Mouse (Mus musculus): ENCODE data around the gene Nek1.

DNA sequence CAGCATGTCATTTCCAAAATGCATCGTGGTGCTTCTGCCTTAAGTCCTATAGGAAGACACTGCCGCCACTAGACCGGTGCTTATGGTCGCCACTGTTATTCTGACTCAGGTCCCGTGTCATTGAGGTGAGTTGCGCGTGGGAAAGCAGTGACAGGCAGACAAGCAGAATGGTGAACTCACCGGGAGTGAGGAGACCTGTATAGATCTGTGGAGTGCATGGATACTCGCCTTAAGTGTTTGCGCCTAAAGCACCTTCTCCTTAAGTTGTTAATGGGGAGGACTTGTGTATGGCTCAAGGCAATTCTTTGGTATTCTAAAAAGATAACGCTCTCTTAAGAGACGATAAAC is 618 bp downstream of the Nek1 start:
- TF ChIP-seq CTCF (IDR thresholded peaks at IDR 0.05 in 2 of 3, conservative IDR thresholded peaks at IDR 0.05 in 1 of 3; ENCODE audit: control insufficient read depth in 1 of 3, insufficient read depth in 1 of 3, low read depth in 2 of 3, low read length in 3 of 3, poor library complexity in 1 of 3, severe bottlenecking in 1 of 3) = no peak
- no peak for TF ChIP-seq GABPA (IDR thresholded peaks at IDR 0.05; ENCODE audit: low read depth, low read length)
- no peak for TF ChIP-seq MEF2A (IDR thresholded peaks at IDR 0.05; ENCODE audit: extremely low read depth, insufficient replicate concordance, low read depth, low read length, poor library complexity, severe bottlenecking)
- TF ChIP-seq POLR2A (IDR thresholded peaks at IDR 0.05; ENCODE audit: control insufficient read depth in 1 of 2, insufficient read depth in 1 of 2, low read depth in 1 of 2, low read length in 2 of 2, poor library complexity in 1 of 2) = no peak
- TF ChIP-seq CHD1 (IDR thresholded peaks at IDR 0.05; ENCODE audit: low read depth, low read length) = no peak
- no peak for TF ChIP-seq ZKSCAN1 (IDR thresholded peaks at IDR 0.05; ENCODE audit: low read depth, low read length)
- no peak for TF ChIP-seq HCFC1 (IDR thresholded peaks at IDR 0.05; ENCODE audit: low read depth, low read length)
- TF ChIP-seq NELFE (IDR thresholded peaks at IDR 0.05; ENCODE audit: low read depth, low read length) = no peak
- TF ChIP-seq POLR2AphosphoS2 (IDR thresholded peaks at IDR 0.05; ENCODE audit: low read length) = no peak

All from MEL (cell line).